Mouse (Mus musculus): ENCODE results near the gene Speer4c. TPM values are rescaled to one million over a fixed set of nuclear protein-coding genes. Genes with fewer than 3 reads are reported as not detected.

Speer4c gene
- not detected for polyA plus RNA-seq (2014; fragmentation: Illumina TruSeq; extraction: RNeasy Lipid Tissue Mini Kit (QIAGEN cat#74804); ENCODE audit: low read depth, low replicate concordance)

DNA sequence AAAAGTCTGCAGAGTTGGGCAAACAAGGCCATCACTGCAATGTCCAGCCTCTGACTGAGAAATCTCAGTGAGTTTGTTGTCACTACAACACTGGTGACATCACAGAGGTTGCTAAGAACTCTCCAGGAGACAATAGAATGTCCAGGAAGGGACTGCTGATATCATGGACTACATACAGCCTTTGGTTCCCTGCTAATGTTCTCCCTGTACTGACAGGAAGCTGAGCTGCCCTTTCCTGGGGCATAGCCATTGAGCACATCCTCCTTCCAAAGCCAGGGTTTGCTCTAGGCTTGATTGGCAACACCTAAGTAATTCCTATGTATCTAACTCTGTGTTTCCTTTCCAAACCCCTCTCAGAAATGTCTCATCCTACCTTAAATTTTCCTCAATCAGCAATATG is at the start of gene Speer4c:
Gene Speer4c, minus strand, starts transcription at position 101 of the 400 bp plus-strand sequence.

Other genes with a start within 250 kb of the Speer4c start
- gene Gm21149, start 237.7 kb downstream of the Speer4c start, polyA plus RNA-seq (2014; fragmentation: Illumina TruSeq; extraction: RNeasy Lipid Tissue Mini Kit (QIAGEN cat#74804); ENCODE audit: low read depth, low replicate concordance), result not detected
- 2.9 TPM for gene Gm21190, start 185.0 kb downstream of the Speer4c start, polyA plus RNA-seq (2014; fragmentation: Illumina TruSeq; extraction: RNeasy Lipid Tissue Mini Kit (QIAGEN cat#74804); ENCODE audit: low read depth, low replicate concordance)
- 1.3 TPM for gene Gm21083, start 136.9 kb downstream of the Speer4c start, polyA plus RNA-seq (2014; fragmentation: Illumina TruSeq; extraction: RNeasy Lipid Tissue Mini Kit (QIAGEN cat#74804); ENCODE audit: low read depth, low replicate concordance)
- gene Speer4d, start 95.2 kb downstream of the Speer4c start, polyA plus RNA-seq (2014; fragmentation: Illumina TruSeq; extraction: RNeasy Lipid Tissue Mini Kit (QIAGEN cat#74804); ENCODE audit: low read depth, low replicate concordance), result 1.6 TPM
- gene 4930572O03Rik, start 57.2 kb downstream of the Speer4c start, polyA plus RNA-seq (2014; fragmentation: Illumina TruSeq; extraction: RNeasy Lipid Tissue Mini Kit (QIAGEN cat#74804); ENCODE audit: low read depth, low replicate concordance), result not detected
- 57.0 TPM for gene Cacna2d1, start 220.4 kb upstream of the Speer4c start, polyA plus RNA-seq (2014; fragmentation: Illumina TruSeq; extraction: RNeasy Lipid Tissue Mini Kit (QIAGEN cat#74804); ENCODE audit: low read depth, low replicate concordance)